Mouse (Mus musculus) testis, postnatal 10 days (tissue): ENCODE measurements around the gene Osbpl3.

Experiments
- DNase-seq: peaks from one replicate; pipeline ENCODE4 v3.0.0; 2021; ENCODE audit warnings: low spot score

Osbpl3 gene

DNA sequence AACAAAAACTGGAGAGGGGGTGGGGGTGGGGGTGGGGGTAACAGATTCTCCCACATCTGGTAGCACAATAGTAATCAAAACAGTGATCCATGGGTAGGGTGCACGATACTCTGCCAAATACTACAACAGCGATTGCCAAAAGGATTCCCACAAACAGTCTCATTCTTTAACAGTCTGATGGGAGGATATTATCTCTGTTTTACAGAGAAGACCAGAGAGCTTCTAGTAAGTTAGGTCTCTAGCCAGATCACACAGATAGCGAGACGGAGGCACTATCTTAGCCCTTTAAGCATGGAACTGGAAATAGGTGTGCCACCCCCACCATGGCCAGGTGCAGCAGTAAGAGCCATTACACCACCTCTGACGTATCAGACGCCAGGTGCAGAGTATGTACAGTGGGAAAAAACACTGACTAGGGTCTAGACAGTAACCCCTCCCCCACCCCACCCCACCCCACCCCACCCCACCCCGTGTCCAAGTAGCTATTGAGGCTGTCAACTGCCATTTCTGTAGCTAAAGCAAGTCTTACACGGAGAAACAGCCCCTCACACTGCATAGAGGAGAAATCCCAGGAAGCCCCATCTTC, 84.4 kb downstream of the Osbpl3 start:
- no peak for DNase-seq

DNA sequence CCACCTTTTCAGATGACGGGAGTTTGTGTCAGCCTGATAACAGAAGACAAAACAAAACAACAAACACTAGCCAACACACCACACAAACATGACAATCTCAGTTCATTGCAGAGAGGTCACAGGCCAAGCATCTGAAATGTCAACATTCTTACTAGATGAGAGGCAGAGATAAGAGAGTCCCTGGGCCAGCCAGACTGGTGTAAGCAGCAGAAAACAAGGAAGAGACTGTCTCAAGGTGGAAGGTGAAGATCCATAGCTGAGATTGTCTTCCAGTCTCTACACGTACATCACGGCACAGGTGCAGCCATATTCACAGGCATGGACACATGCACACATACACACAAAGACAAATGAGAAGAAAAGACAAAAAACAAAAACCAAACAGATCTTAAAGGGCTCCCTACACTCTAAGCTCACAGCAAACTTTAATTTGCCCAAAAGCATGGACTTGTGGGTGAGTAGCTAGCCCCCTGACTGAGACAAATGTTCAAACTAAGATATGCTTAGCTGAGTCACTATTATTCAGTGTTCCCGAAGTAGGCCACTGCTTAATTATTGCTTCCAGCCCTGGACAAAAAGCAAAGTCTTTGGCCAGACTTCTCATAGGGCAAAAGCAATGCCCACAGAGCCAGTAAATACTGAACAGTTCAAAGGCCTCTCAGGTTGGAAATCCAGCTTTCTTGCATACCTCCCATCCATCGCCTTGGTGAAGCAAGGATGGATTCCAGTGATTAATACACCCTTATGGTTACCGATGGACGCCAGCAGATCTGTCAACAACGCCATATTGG, 87.3 kb downstream of the Osbpl3 start:
- DNase-seq = no peak

DNA sequence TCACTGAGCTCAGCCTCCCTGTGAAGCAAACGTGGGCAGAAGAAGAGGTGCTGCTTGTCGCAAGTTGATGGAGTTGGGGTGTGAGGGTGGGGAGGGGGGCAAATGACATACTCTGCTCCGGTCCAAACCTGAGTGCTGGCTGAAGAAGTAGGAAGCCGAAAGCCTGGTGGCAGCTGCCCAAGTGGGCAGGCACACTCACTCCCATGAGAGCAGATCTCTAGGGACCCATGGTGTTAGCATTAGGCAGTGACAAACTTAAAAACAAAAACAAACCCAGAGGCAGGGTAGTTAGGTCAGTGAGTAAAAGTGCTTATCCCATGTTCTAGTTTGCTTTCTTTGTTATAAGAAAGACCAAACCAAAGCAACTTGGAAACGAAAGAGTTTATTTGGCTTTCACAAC, 88.2 kb downstream of the Osbpl3 start:
- DNase-seq = no peak

DNA sequence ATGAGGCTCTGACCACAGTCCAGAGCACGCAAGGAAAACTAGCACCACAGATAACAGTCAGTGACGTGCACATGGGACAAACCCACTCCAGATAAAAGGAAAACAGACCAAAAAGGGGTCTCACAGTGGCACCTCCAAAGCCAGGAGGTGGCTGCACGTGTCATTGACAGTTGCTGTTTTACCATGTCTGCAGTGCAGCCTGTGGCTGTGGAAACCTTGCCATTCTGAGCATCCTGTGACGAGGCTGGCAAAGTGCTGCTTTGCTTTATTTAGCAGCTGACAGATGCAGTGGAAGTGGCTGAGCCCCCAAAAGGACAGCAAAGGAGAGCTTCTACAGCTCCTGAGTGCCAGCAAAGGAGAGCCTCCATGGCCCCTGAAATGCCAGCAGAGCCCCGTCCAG, 89.3 kb downstream of the Osbpl3 start:
- no peak for DNase-seq

DNA sequence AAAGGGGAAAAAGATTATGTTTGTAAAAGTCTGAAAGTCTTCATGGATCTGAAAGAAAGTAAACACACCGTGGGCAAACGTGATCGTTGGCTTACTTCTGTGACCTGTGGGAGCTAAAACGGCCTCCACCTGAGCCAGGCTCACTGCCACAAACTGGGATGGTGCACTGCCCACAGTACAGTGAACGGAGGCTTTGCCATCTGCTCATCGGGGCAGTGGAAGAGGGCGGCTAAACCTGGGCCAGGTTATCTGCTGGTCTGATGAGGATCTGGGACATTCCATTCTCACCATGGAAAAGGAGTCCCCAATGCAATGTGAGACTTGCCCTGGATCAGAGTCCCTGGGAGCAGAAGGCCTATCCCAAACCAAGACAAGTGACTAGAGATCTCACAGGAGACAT, 89.7 kb downstream of the Osbpl3 start:
- DNase-seq = no peak

DNA sequence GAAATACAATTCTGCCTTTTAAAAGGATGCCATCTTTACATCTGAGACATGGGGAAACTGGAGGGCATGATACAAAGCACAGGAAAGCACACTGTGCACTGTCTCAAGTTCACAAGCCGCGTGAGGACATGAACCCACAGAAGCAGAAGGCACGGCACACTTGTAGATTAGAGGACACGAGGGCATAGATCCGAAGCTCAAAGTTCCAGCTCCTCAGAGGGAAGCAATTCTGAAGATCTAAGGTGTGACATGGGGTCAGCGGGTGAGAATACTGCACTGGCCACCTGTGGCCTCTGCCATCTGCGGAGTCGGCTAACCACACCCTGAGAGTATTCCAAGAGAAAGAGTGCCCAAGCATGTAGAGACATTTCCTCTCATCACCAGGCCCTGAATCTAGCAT, 91.6 kb downstream of the Osbpl3 start:
- no peak for DNase-seq

DNA sequence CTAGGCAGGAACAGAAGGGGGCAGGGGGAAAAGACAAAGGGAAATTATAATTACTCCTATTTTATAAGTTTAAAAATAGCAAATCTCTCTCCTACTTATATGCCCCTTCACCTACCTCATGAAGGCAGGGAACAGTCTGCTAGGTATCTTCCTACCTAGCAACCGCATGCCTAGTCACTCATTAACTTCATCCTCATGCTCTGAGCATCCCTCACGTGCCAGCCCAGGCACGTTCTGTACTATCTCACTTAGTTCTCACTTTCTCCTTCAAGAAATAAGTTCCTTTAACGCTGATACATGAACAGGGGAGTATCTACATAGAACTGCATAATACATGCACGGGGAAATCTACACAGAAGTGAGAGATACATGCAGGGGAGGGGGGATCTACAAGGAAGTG, 92.6 kb downstream of the Osbpl3 start:
- DNase-seq = no peak

DNA sequence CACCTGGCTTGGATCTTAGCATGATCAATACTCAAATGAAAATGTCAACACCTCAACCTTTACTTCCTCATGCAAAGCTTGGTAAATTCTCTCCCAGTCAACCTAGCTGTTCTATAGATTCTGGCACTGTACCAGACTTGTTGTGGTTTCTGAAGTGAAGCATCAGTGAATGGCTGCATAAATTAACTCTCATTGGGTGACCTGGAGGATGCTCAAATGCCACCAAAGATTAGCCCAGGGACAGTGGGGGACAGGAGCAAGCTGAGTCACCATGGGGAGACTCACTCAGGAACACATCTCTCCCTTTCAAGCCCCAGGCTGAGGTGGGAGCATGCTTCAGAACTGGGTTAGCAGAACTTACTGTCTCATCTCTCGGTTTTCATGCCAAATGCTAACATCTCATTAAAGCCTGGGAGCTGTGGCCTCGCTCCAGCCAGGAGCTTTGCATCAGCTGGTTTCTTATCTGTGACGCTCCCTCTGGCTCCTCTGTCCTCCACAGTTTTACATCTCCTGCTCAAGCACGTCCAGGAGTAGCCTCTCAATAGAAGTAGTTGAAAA, 93.2 kb downstream of the Osbpl3 start:
- no peak for DNase-seq

DNA sequence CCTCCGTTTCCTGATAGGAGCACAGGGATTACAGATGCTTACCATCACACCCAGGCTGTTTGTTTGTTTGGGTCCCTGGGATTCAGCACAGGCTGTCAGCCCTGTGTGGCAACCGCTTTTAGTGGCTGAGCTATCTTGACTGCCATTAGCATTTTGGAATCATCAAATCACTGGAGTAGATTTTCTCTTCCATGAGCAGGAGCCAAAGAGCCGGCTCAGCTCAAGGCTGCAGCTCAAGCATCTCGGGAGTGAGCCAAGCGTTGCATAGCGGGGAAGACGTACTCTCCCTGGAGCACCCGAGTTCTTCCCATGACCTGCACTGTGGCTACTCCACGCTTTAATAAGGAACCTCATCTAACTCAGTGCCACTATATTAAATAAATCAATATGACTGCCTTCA, 93.8 kb downstream of the Osbpl3 start:
- no peak for DNase-seq

DNA sequence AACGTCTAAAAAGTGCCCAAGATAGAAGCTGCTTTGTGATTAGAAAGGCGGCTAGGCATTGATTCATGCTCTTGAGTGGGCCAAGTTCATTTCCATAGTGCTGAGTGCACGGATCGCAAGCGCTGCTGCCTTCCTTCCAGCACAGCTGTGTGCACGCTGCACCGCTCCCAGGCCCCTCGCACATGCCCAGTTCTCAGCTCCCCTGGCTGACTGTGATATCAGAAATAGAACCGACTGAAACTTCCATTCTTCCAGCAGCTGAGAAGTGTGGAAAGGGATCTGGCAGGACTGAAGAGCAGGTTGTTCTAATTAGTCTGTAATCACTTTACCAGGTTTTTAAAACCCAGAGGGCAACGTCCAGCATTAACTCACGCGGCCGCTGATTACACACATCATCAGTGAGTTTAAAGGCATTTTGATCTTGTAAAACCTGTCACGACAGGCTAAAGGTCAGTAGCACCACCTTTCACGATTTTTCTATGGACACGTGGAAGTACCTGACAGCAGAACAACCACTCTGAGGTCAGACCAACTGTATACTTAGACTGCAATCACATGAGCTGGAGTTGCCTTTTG, 97.8 kb downstream of the Osbpl3 start:
- DNase-seq = no peak

DNA sequence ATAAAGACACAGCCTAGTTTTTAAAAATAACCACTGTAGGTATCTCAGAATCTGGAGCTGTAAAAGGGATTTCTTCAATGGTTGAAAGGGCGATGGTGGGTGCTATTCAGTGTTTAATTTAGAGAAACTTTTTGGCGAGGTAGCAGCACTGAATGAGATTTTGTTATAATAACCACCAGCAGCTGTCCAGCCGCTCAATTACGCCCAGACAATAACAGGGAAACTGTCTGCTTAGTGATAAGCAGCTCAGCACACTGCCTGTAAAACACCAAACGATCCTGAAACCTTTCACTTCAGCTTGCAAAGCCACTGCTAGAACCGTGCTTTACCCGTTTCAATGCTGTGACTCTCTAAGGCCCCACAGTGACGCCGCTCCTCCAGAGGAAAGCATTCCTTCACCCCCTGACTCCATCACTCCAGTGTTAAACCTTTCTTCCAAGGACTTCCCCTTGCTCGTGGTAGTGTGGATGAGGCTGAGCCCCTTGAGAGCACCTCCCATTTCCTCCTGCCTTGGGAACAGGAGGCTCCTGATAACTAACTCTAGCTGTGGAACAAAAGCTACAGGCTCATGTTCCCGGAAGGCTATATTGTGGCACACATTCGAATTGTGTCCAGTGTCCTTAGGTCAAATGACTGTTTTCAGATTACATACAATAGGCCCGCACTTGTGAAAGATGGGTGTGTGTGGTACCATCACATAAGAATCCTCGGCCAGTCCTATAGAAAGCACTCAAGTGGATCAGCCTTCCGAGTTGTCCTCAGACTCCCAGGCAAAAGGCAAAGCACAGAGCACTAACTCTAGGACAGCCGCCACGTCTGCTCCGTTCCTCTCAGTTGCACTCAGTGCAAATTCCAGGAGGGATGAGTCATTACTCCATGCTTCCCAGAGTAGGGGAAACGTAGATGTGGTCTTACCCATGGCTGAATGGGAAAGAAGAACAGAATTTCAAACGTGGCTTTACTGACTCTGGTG, 101.0 kb downstream of the Osbpl3 start:
- no peak for DNase-seq

DNA sequence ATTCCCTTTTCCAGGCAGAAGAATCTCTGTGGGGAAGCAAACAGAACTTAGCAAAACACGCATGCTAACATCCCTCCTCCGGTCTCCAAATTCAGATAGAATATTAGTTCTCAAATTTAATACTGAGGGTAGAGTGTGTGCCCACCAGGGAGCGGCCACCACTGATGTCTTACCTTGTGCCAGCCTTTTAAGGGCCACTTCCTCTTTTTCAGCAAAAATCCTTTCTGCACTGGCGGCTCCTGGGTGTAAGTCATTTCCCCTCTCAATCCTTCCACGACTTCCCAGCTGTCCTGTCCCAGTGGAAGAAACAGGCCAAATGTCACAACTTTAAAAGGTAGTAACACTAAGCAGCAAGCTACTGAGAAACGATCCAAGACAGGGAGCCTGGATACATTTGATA, 103.2 kb downstream of the Osbpl3 start:
- no peak for DNase-seq

DNA sequence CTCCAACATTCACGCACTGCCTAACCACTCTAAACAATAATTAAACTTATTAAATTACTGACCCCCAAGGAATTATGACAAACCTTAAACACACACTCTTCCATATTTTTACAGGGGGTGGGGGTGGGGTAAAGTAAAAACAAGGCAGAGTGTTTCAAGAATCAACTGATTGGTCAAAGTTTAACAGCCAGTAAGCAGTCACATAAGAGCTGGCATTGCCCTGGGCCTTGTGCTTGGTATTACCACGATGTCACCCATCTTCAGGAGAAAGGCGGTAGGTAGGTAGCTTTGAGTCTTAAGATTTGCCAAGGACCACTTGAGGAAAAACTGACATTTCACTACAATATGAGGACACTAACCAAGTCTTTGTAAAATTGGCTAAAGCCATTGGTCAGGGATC, 105.1 kb downstream of the Osbpl3 start:
- no peak for DNase-seq

DNA sequence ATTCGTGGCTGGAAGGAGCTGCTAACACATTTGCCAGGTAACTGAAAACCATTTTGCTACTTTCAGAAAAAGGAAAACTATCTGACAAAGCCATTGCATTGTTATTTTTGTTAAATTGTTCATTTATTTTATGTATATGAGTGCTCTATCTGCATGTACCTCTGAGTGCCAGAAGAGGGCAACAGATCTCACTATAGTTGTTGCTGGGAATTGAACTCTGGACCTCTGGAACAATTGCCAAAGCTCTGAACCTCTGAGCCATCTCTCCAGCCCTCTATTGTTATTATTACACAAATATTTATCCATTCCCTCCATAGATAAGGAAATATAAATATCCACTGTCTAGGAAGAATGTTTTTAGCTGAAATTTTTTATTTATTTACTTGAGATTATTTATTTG, 107.4 kb downstream of the Osbpl3 start:
- DNase-seq = no peak

DNA sequence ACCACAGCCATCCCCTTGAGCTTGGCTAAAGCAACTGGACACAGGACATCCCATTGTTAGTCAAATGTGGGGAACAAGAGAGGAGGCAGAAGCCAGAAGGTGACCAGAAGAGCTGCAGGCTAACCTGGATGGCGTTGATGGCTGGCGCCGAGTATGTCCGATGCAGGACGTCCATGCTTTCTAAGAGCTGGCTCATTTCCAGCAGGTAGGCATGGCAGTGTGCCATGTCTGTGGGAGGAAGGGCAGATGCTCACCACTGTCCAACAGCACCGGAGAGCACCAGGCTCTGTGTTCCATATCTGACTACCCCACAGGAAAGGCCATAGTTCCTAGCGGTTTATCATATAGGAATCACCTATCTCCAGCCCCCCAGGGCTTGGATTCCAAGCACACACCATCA, 109.8 kb downstream of the Osbpl3 start:
- no peak for DNase-seq

DNA sequence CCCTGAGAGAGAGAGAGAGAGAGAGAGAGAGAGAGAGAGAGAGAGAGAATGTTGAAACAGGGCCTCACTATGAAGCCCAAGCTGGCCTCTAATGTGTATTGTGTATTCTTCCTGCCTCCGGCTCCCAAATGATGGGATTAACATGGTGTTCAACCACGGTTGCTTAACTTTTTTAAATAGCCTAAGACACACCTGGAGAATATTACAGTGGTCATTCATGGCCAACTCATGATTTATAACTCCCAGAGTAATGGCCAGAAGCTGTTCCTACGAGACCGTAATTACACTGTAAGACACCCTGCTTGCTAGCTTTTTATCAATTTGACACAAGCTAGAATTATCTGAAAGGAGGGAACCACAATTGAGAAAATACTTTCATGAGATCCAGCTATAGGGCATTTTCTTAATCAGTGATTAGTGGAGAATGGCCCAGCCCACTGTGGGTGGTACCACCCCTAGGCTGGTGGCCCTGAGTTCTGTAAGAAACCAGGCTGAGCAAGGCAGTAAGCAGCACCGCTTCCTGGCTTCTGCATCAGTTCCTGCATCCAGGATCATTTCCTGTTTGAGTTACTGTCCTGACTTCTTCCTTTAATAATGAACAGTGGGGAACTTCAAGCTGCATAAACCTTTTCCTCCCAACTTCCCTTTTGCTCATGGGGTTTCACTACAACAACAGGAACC, 115.6 kb downstream of the Osbpl3 start:
- DNase-seq = no peak

DNA sequence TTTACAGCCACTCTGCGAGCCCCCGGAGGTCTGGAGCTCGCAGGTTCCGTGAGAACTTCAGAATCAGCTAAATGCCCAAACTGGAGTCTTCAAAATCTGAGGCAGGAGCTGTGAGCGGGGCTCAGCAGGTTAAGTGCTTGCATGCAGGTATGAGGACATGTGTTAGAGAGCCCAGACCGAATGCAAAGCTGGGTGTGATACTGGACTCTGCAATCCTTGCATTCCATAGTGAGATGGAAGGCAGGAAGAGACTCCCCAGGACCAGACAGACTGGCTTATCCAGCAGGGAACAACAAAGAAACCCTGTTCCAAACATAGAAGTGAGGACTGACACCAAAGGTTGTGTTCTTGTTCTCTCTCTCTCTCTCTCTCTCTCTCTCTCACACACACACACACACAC, 118.6 kb downstream of the Osbpl3 start:
- no peak for DNase-seq

DNA sequence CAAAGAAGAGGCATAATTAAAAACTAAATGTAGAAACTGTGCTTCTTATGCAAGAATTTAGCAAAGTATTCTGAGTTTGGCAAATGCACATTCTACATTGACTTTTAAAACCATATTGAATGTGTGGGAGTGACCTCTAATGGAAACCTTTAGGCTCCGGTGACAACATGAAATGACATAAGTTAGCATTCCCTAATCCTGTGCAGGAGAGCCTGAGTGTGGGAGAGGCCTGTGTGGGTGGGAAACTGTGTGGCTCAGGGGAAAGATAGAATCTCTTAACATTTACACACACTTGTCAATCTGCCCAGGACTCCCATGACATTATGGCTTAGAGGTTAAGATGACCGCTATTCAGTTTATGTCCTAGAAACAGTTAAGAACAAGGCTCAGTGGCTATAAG, 119.6 kb downstream of the Osbpl3 start:
- no peak for DNase-seq

DNA sequence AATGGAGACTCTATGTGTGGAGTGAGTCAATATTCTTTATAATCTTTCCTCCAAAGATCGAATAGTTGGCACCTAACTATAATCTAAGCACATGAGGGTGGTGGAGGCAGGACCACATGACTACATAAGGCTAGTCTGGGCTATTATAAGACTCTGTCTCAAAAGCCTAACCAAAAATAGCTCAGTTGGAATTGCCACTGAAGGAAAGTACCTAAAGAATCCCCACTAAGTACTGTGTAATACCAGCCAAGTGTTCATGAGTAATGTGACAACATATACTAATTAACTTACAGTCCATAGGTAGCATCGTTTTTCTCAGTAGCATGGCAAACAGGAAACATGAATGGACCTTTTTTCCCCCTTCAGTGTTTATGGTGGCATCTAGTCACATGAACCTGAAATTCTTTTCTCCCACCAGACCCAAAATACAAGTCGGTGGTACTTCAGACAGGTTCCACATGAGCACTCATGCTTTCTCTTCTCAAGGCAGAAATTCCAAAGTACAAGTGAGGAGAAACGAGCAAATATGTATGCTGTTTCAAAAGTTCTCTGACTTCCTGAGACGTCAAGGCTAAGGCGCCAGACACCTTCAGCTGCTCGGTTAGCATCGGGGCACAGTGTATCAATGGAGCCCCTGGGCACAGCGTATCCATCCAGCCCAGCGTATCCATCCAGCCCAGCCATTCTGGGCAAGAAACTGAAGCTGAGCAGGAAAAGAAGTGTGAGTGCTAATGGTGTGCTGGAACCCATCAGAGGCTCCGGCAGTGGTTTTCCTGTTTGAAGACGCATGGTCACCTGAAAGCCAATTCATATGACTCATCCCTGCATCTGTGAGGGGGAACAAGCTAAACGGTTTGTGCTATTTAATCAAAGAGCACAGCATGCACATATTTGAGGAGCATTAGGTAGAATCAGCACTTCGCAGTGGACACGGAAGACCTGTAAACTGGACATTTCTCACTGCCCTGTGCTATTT, 120.9 kb downstream of the Osbpl3 start:
- no peak for DNase-seq

DNA sequence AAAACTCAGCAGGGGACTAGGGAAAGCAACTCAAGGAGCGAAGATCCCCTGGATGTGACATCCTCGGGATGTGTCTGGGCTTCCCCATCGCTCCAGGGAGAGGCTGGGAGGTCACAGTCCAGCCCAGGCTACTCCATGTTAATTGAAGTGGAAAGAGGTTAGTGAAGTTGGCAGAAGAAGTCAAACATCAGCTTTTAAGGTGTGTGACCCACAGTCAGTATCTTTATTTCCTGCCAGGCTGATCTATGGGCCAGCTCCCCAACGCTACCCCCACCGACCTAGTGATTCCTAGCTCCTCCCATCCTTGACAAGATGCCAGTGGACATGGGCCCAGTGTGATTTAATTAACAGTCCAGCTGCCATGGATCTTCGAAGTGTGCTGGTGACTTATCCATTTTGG, 122.7 kb downstream of the Osbpl3 start:
- no peak for DNase-seq
